Mouse (Mus musculus): ENCODE measurements around the gene Cyp27b1. TPM values are rescaled to one million over a fixed set of nuclear protein-coding genes. Genes with fewer than 3 reads are reported as not detected.

The Cyp27b1 gene
- polyA plus RNA-seq, 1 experiment from 2014 or later = 0.08 TPM

GRCm38 (mm10) chr10:127090560-127091411 lies 42.7 kb downstream of the Cyp27b1 start:
- peak overlapping the region; percentile 32 for H3K4me3 ChIP-seq (ENCODE audit: low read length)
- no peak overlapping the region for H3K27ac ChIP-seq (ENCODE audit: low read length)
- WGBS = 15% methylated on average over 57 of the region's 57 CpGs
- peaks cover 15% of the 10 kb centered on the region for H3K4me1 ChIP-seq (ENCODE audit: control insufficient read depth, insufficient read depth, low read length)
- peak overlapping the region; percentile 49 for H3K4me2 ChIP-seq (ENCODE audit: low read depth, low read length)
- H3K9ac ChIP-seq (ENCODE audit: low read length) = no peak overlapping the region
- peaks cover 56% of the 10 kb centered on the region for H3K27me3 ChIP-seq (ENCODE audit: control insufficient read depth, insufficient read depth, low read length)
- no peaks in the 10 kb centered on the region for H3K9me3 ChIP-seq (replicated peaks; ENCODE audit: control insufficient read depth, low read length)
- H3K36me3 ChIP-seq (ENCODE audit: control insufficient read depth, insufficient read depth) = peaks cover under 1% of the 10 kb centered on the region
- peak; percentile 20; the same call in 1 of the 2 replicates for ATAC-seq (replicated peaks; ENCODE audit: extremely low read depth, insufficient read depth, low FRiP score)

- Histone ChIP-seq H3K27me3 (ENCODE audit: control insufficient read depth, insufficient read depth, low read length) (peaks cover 56% of the 10 kb centered on the region), H3K4me1 (ENCODE audit: control insufficient read depth, insufficient read depth, low read length) (peaks cover 15% of the 10 kb centered on the region), H3K4me2 (ENCODE audit: low read depth, low read length) (peak overlapping the region; percentile 49), H3K9me3 (replicated peaks; ENCODE audit: control insufficient read depth, low read length) (no peaks in the 10 kb centered on the region), H3K4me3 (ENCODE audit: low read length) (peak overlapping the region; percentile 32), H3K27ac (ENCODE audit: low read length) (no peak overlapping the region), H3K9ac (ENCODE audit: low read length) (no peak overlapping the region), H3K36me3 (ENCODE audit: control insufficient read depth, insufficient read depth) (peaks cover 8% of the 10 kb centered on the region)
- 10% methylated on average over 49 of the region's 51 CpGs for WGBS
- 0 out of 2 replicates have a peak, but pooled peaks have one; percentile 37 for ATAC-seq (replicated peaks; ENCODE audit: extremely low read depth, insufficient read depth, low FRiP score)
These were observed 43.7 kb downstream of the Cyp27b1 start for GRCm38 (mm10) chr10:127091507-127092396.

GRCm38 (mm10) chr10:127092742-127093141 lies 44.7 kb downstream of the Cyp27b1 start:
- Histone ChIP-seq H3K4me2 (ENCODE audit: low read depth, low read length) (no peak overlapping the region), H3K9me3 (replicated peaks; ENCODE audit: control insufficient read depth, low read length) (no peaks in the 10 kb centered on the region), H3K4me1 (ENCODE audit: control insufficient read depth, insufficient read depth, low read length) (peaks cover 15% of the 10 kb centered on the region), H3K4me3 (ENCODE audit: low read length) (no peak overlapping the region), H3K9ac (ENCODE audit: low read length) (no peak overlapping the region), H3K27ac (ENCODE audit: low read length) (no peak overlapping the region), H3K36me3 (ENCODE audit: control insufficient read depth, insufficient read depth) (peaks cover 8% of the 10 kb centered on the region), H3K27me3 (ENCODE audit: control insufficient read depth, insufficient read depth, low read length) (peaks cover 51% of the 10 kb centered on the region)
- ATAC-seq (replicated peaks; ENCODE audit: extremely low read depth, insufficient read depth, low FRiP score) = no peak
- 61% methylated on average over 4 of the region's 4 CpGs for WGBS

GRCm38 (mm10) chr10:127094382-127094802 lies 46.3 kb downstream of the Cyp27b1 start:
- 0 out of 2 replicates have a peak, but pooled peaks have one; percentile 18 for ATAC-seq (replicated peaks; ENCODE audit: extremely low read depth, insufficient read depth, low FRiP score)
- H3K4me2 ChIP-seq (ENCODE audit: low read depth, low read length) = no peak overlapping the region
- no peak overlapping the region for H3K27ac ChIP-seq (ENCODE audit: low read length)
- peaks cover 15% of the 10 kb centered on the region for H3K4me1 ChIP-seq (ENCODE audit: control insufficient read depth, insufficient read depth, low read length)
- H3K27me3 ChIP-seq (ENCODE audit: control insufficient read depth, insufficient read depth, low read length) = peaks cover 43% of the 10 kb centered on the region
- no peaks in the 10 kb centered on the region for H3K9me3 ChIP-seq (replicated peaks; ENCODE audit: control insufficient read depth, low read length)
- WGBS = 24% methylated on average over 7 of the region's 7 CpGs
- H3K4me3 ChIP-seq (ENCODE audit: low read length) = no peak overlapping the region
- H3K9ac ChIP-seq (ENCODE audit: low read length) = no peak overlapping the region
- peaks cover 9% of the 10 kb centered on the region for H3K36me3 ChIP-seq (ENCODE audit: control insufficient read depth, insufficient read depth)

- no peaks in the 10 kb centered on the region for H3K9me3 ChIP-seq (replicated peaks; ENCODE audit: control insufficient read depth, low read length)
- 77% methylated on average over 20 of the region's 20 CpGs for WGBS
- H3K27me3 ChIP-seq (ENCODE audit: control insufficient read depth, insufficient read depth, low read length) = peaks cover 4% of the 10 kb centered on the region; the same call in 1 of the 2 replicates
- ATAC-seq (replicated peaks; ENCODE audit: extremely low read depth, insufficient read depth, low FRiP score) = no peak
- H3K36me3 ChIP-seq (ENCODE audit: control insufficient read depth, insufficient read depth) = peaks cover 12% of the 10 kb centered on the region
- peaks cover 10% of the 10 kb centered on the region for H3K4me1 ChIP-seq (ENCODE audit: control insufficient read depth, insufficient read depth, low read length)
- H3K4me2 ChIP-seq (ENCODE audit: low read depth, low read length) = no peak overlapping the region
- H3K9ac ChIP-seq (ENCODE audit: low read length) = no peak overlapping the region
- H3K27ac ChIP-seq (ENCODE audit: low read length) = no peak overlapping the region
- no peak overlapping the region for H3K4me3 ChIP-seq (ENCODE audit: low read length)
These were observed 50.5 kb downstream of the Cyp27b1 start for GRCm38 (mm10) chr10:127098514-127098913.

- Histone ChIP-seq H3K4me1 (ENCODE audit: control insufficient read depth, insufficient read depth, low read length) (peaks cover 8% of the 10 kb centered on the region), H3K36me3 (ENCODE audit: control insufficient read depth, insufficient read depth) (peaks cover 12% of the 10 kb centered on the region), H3K9me3 (replicated peaks; ENCODE audit: control insufficient read depth, low read length) (no peaks in the 10 kb centered on the region), H3K27ac (ENCODE audit: low read length) (no peak overlapping the region), H3K9ac (ENCODE audit: low read length) (no peak overlapping the region), H3K4me3 (ENCODE audit: low read length) (no peak overlapping the region), H3K27me3 (ENCODE audit: control insufficient read depth, insufficient read depth, low read length) (no peaks in the 10 kb centered on the region), H3K4me2 (ENCODE audit: low read depth, low read length) (no peak overlapping the region)
- ATAC-seq (replicated peaks; ENCODE audit: extremely low read depth, insufficient read depth, low FRiP score) = no peak
- WGBS = 85% methylated on average over 10 of the region's 10 CpGs
These were observed 51.1 kb downstream of the Cyp27b1 start for GRCm38 (mm10) chr10:127099191-127099590.

GRCm38 (mm10) chr10:127099868-127100267 lies 51.8 kb downstream of the Cyp27b1 start:
- Histone ChIP-seq H3K4me2 (ENCODE audit: low read depth, low read length) (no peak overlapping the region), H3K4me3 (ENCODE audit: low read length) (no peak overlapping the region), H3K9me3 (replicated peaks; ENCODE audit: control insufficient read depth, low read length) (no peaks in the 10 kb centered on the region), H3K27me3 (ENCODE audit: control insufficient read depth, insufficient read depth, low read length) (no peaks in the 10 kb centered on the region), H3K27ac (ENCODE audit: low read length) (no peak overlapping the region), H3K36me3 (ENCODE audit: control insufficient read depth, insufficient read depth) (peaks cover 12% of the 10 kb centered on the region), H3K9ac (ENCODE audit: low read length) (no peak overlapping the region), H3K4me1 (ENCODE audit: control insufficient read depth, insufficient read depth, low read length) (peaks cover 3% of the 10 kb centered on the region; the same call in 1 of the 2 replicates)
- 89% methylated on average over 15 of the region's 15 CpGs for WGBS
- no peak for ATAC-seq (replicated peaks; ENCODE audit: extremely low read depth, insufficient read depth, low FRiP score)

- no peak overlapping the region for H3K4me2 ChIP-seq (ENCODE audit: low read depth, low read length)
- no peak overlapping the region for H3K27ac ChIP-seq (ENCODE audit: low read length)
- WGBS = 76% methylated on average over 8 of the region's 8 CpGs
- no peaks in the 10 kb centered on the region for H3K27me3 ChIP-seq (ENCODE audit: control insufficient read depth, insufficient read depth, low read length)
- no peaks in the 10 kb centered on the region for H3K9me3 ChIP-seq (replicated peaks; ENCODE audit: control insufficient read depth, low read length)
- H3K9ac ChIP-seq (ENCODE audit: low read length) = no peak overlapping the region
- no peaks in the 10 kb centered on the region for H3K4me1 ChIP-seq (ENCODE audit: control insufficient read depth, insufficient read depth, low read length)
- H3K4me3 ChIP-seq (ENCODE audit: low read length) = no peak overlapping the region
- H3K36me3 ChIP-seq (ENCODE audit: control insufficient read depth, insufficient read depth) = peaks cover 12% of the 10 kb centered on the region
- ATAC-seq (replicated peaks; ENCODE audit: extremely low read depth, insufficient read depth, low FRiP score) = no peak
These were observed 52.4 kb downstream of the Cyp27b1 start for GRCm38 (mm10) chr10:127100414-127100813.
